Mouse (Mus musculus): ENCODE measurements at regions not wholly inside any gene's neighbourhood (a gene's known extent, or its start where the extent isn't known, plus 50 kb on each side); places are given as distances from the start of the nearest gene placed in this dataset.

- no peaks in the 10 kb centered on the region for H3K27me3 ChIP-seq (ENCODE audit: control insufficient read depth in 1 of 2, insufficient read depth in 2 of 2, low read length in 2 of 2)
- H3K79me2 ChIP-seq (ENCODE audit: control insufficient read depth, insufficient read depth, low read length, poor library complexity): no peaks in the 10 kb centered on the region
- TF ChIP-seq UBTF (IDR thresholded peaks at IDR 0.05; ENCODE audit: borderline replicate concordance, insufficient read depth, low read depth, low read length): no peak
- TF ChIP-seq TAL1 (IDR thresholded peaks at IDR 0.05; ENCODE audit: low read length): no peak
- no peak for TF ChIP-seq E2F4 (IDR thresholded peaks at IDR 0.05; ENCODE audit: borderline replicate concordance, low read depth, low read length)
- no peak for TF ChIP-seq RAD21 (IDR thresholded peaks at IDR 0.05; ENCODE audit: low read depth, low read length)
- TF ChIP-seq MAZ (IDR thresholded peaks at IDR 0.05; ENCODE audit: low read depth, low read length): no peak
- TF ChIP-seq ETS1 (IDR thresholded peaks at IDR 0.05; ENCODE audit: low read depth, low read length): no peak
- no peak for TF ChIP-seq USF1 (IDR thresholded peaks at IDR 0.05; ENCODE audit: low read depth, low read length)
- TF ChIP-seq CHD2 (IDR thresholded peaks at IDR 0.05; ENCODE audit: low read length): no peak
- TF ChIP-seq ZC3H11A (IDR thresholded peaks at IDR 0.05; ENCODE audit: low read depth, low read length): no peak
- TF ChIP-seq MAFK (IDR thresholded peaks at IDR 0.05; ENCODE audit: borderline replicate concordance, low read depth, low read length): no peak
- TF ChIP-seq KAT2A (conservative IDR thresholded peaks at IDR 0.05; ENCODE audit: low read depth, low read length): no peak
- H3K36me3 ChIP-seq (ENCODE audit: control insufficient read depth in 1 of 2, insufficient read depth in 2 of 2, low read length in 2 of 2): no peaks in the 10 kb centered on the region
- DNase-seq (ENCODE audit: low read depth, low spot score): no peak
- no peaks in the 10 kb centered on the region for H3K9me3 ChIP-seq (replicated peaks; ENCODE audit: insufficient read depth, low read length)
- H3K4me3 ChIP-seq (ENCODE audit: control insufficient read depth in 1 of 2, insufficient read depth in 1 of 2, low read depth in 2 of 2, low read length in 2 of 2): no peak overlapping the region
- H3K27ac ChIP-seq (ENCODE audit: control insufficient read depth, low read depth, low read length): no peak overlapping the region
- H3K9ac ChIP-seq (ENCODE audit: control insufficient read depth, low read depth, low read length, poor library complexity, severe bottlenecking): no peak overlapping the region
- no peaks in the 10 kb centered on the region for H3K4me1 ChIP-seq (ENCODE audit: control insufficient read depth in 1 of 2, insufficient read depth in 2 of 2, low read length in 2 of 2)
Measured at GRCm38 (mm10) chr5:51072674-51073468, 494.7 kb downstream of the Ppargc1a start.

- no peaks in the 10 kb centered on the region for H3K4me1 ChIP-seq (ENCODE audit: control insufficient read depth in 1 of 2, insufficient read depth in 2 of 2, low read length in 2 of 2)
- DNase-seq (ENCODE audit: low read depth, low spot score): no peak
- no peaks in the 10 kb centered on the region for H3K9me3 ChIP-seq (replicated peaks; ENCODE audit: insufficient read depth, low read length)
- no peak overlapping the region for H3K9ac ChIP-seq (ENCODE audit: control insufficient read depth, low read depth, low read length, poor library complexity, severe bottlenecking)
- no peaks in the 10 kb centered on the region for H3K79me2 ChIP-seq (ENCODE audit: control insufficient read depth, insufficient read depth, low read length, poor library complexity)
- TF ChIP-seq SMC3 (IDR thresholded peaks at IDR 0.05; ENCODE audit: low read depth, low read length): no peak
- TF ChIP-seq NELFE (IDR thresholded peaks at IDR 0.05; ENCODE audit: low read depth, low read length): no peak
- TF ChIP-seq MEF2A (IDR thresholded peaks at IDR 0.05; ENCODE audit: extremely low read depth, insufficient replicate concordance, low read depth, low read length, poor library complexity, severe bottlenecking): no peak
- no peak for TF ChIP-seq NRF1 (IDR thresholded peaks at IDR 0.05; ENCODE audit: insufficient read depth, low read depth, low read length, poor library complexity, severe bottlenecking)
- TF ChIP-seq MAFK (IDR thresholded peaks at IDR 0.05; ENCODE audit: borderline replicate concordance, low read depth, low read length): no peak
- TF ChIP-seq MYC (IDR thresholded peaks at IDR 0.05; ENCODE audit: low read depth, low read length): no peak
- TF ChIP-seq MXI1 (IDR thresholded peaks at IDR 0.05; ENCODE audit: low read depth, low read length): no peak
- TF ChIP-seq USF2 (IDR thresholded peaks at IDR 0.05; ENCODE audit: borderline replicate concordance in 1 of 2, insufficient read depth in 1 of 2, low read depth in 1 of 2, low read length in 2 of 2): no peak
- TF ChIP-seq TAL1 (IDR thresholded peaks at IDR 0.05; ENCODE audit: low read length): no peak
- TF ChIP-seq ETS1 (IDR thresholded peaks at IDR 0.05; ENCODE audit: low read depth, low read length): no peak
- no peak overlapping the region for H3K27ac ChIP-seq (ENCODE audit: control insufficient read depth, low read depth, low read length)
- H3K36me3 ChIP-seq (ENCODE audit: control insufficient read depth in 1 of 2, insufficient read depth in 2 of 2, low read length in 2 of 2): no peaks in the 10 kb centered on the region
- no peak overlapping the region for H3K4me3 ChIP-seq (ENCODE audit: control insufficient read depth in 1 of 2, insufficient read depth in 1 of 2, low read depth in 2 of 2, low read length in 2 of 2)
- H3K27me3 ChIP-seq (ENCODE audit: control insufficient read depth in 1 of 2, insufficient read depth in 2 of 2, low read length in 2 of 2): no peaks in the 10 kb centered on the region
Measured at GRCm38 (mm10) chr5:51072146-51072545, 495.4 kb downstream of the Ppargc1a start.
